Mouse (Mus musculus): ENCODE results near the gene Pex11g.

- TF ChIP-seq POLR2A (IDR thresholded peaks at IDR 0.05; ENCODE audit: borderline replicate concordance, low read depth, low read length): no peak
- no peak for TF ChIP-seq CTCF (IDR thresholded peaks at IDR 0.05; ENCODE audit: low read depth, low read length)
These were observed 47.3 kb downstream of the Pex11g start for GRCm38 (mm10) chr8:3420105-3420706.

All from bone marrow macrophage, adult 2 months (primary cell).